Mouse (Mus musculus) CH12.LX (cell line): ENCODE data around the gene Mov10l1. TPM values are rescaled to one million over a fixed set of nuclear protein-coding genes. Genes with fewer than 3 reads are reported as not detected.

Source experiments
- DNase-seq: peaks from one replicate; pipeline ENCODE4 v3.0.0-alpha.2; 2013; ENCODE audit errors: extremely low read depth
- H3K27ac ChIP-seq: 2 replicates; pipeline ENCODE4 v1.5.1; 2012; ENCODE audit warnings: low read depth, mild to moderate bottlenecking, control low read depth, moderate library complexity; ENCODE audit not compliant: insufficient read depth
- H3K27me3 ChIP-seq: replicated peaks from 2 replicates; pipeline ENCODE3; 2012; ENCODE audit warnings: inconsistent platforms
- H3K36me3 ChIP-seq, 2 experiments: replicated peaks in 1 of 2; 2 replicates each; pipeline versions ENCODE3 to v1.6.1; 2012; ENCODE audit warnings: inconsistent platforms in 1 of 2, low read length in 1 of 2, mild to moderate bottlenecking in 1 of 2, mixed read lengths in 1 of 2, moderate library complexity in 1 of 2; ENCODE audit not compliant: control insufficient read depth in 1 of 2, insufficient read depth in 1 of 2
- H3K4me1 ChIP-seq, 2 experiments: 2 replicates each; pipeline ENCODE4 v1.6.1; 2012; ENCODE audit warnings: inconsistent platforms in 1 of 2, moderate library complexity in 1 of 2; ENCODE audit not compliant: insufficient read depth in 2 of 2, control insufficient read depth in 1 of 2
- H3K4me2 ChIP-seq: 2 replicates; pipeline ENCODE4 v1.6.1; 2012; ENCODE audit warnings: low read depth, mild to moderate bottlenecking, control low read depth; ENCODE audit not compliant: poor library complexity, insufficient read depth, severe bottlenecking
- H3K4me3 ChIP-seq, 3 experiments: fragments of 150-350 bp in 1 of 3; sonication (generic) in 1 of 3; replicated peaks in 1 of 3; 2 replicates each; pipeline versions ENCODE3 to v1.5.1; 2011 to 2012; ENCODE audit warnings: low read depth in 2 of 3, low read length in 2 of 3, mild to moderate bottlenecking in 2 of 3, moderate library complexity in 2 of 3, control low read depth in 1 of 3, improper control_type of control experiment in 1 of 3, inconsistent platforms in 1 of 3, mixed read lengths in 1 of 3; ENCODE audit not compliant: poor library complexity in 1 of 3
- H3K79me2 ChIP-seq: replicated peaks from 2 replicates; pipeline ENCODE4 v1.6.1; 2012; ENCODE audit warnings: mild to moderate bottlenecking, moderate library complexity; ENCODE audit not compliant: control insufficient read depth, poor library complexity, insufficient read depth, severe bottlenecking; ENCODE audit errors: extremely low read depth
- H3K9ac ChIP-seq: 2 replicates; pipeline ENCODE4 v1.6.1; 2012; ENCODE audit warnings: low read depth, mild to moderate bottlenecking, control low read depth, moderate library complexity; ENCODE audit not compliant: insufficient read depth
- H3K9me3 ChIP-seq: replicated peaks from 2 replicates; pipeline ENCODE3; 2012; ENCODE audit warnings: low read length, inconsistent platforms, mixed read lengths
- BHLHE40 ChIP-seq: IDR thresholded peaks from 2 replicates; pipeline ENCODE4 v1.6.1; 2011; ENCODE audit warnings: mild to moderate bottlenecking, low read depth, low read length, improper control_type of control experiment
- MAFK ChIP-seq: IDR thresholded peaks from 2 replicates; pipeline ENCODE4 v1.6.1; 2011; ENCODE audit warnings: low read length, improper control_type of control experiment; ENCODE audit not compliant: insufficient replicate concordance
- MAX ChIP-seq: IDR thresholded peaks from 2 replicates; pipeline ENCODE4 v1.6.1; 2011; ENCODE audit warnings: low read length, improper control_type of control experiment
- MEF2A ChIP-seq: IDR thresholded peaks from 2 replicates; pipeline ENCODE4 v1.6.1; 2014; ENCODE audit warnings: low read depth, mild to moderate bottlenecking, inconsistent platforms, low read length, improper control_type of control experiment, borderline replicate concordance
- MXI1 ChIP-seq: IDR thresholded peaks from 2 replicates; pipeline ENCODE4 v1.6.1; 2011; ENCODE audit warnings: mild to moderate bottlenecking, low read depth, low read length, improper control_type of control experiment
- NRF1 ChIP-seq: IDR thresholded peaks from 2 replicates; pipeline ENCODE4 v1.6.1; 2014; ENCODE audit warnings: low read depth, mild to moderate bottlenecking, inconsistent platforms, low read length, improper control_type of control experiment, moderate library complexity
- POLR2A ChIP-seq: IDR thresholded peaks from 2 replicates; pipeline ENCODE4 v1.6.1; 2011; ENCODE audit warnings: low read depth, mild to moderate bottlenecking, improper control_type of control experiment, low read length
- POLR2AphosphoS2 ChIP-seq: IDR thresholded peaks from 2 replicates; pipeline ENCODE4 v1.6.1; 2011; ENCODE audit warnings: low read depth, low read length, improper control_type of control experiment
- RAD21 ChIP-seq: IDR thresholded peaks from 2 replicates; pipeline ENCODE4 v1.6.1; 2011; ENCODE audit warnings: low read depth, mild to moderate bottlenecking, low read length, improper control_type of control experiment, moderate library complexity
- SIN3A ChIP-seq: IDR thresholded peaks from 2 replicates; pipeline ENCODE4 v1.6.1; 2012; ENCODE audit warnings: low read length, improper control_type of control experiment, inconsistent platforms
- UBTF ChIP-seq: IDR thresholded peaks from 2 replicates; pipeline ENCODE4 v1.6.1; 2012; ENCODE audit warnings: low read depth, mild to moderate bottlenecking, inconsistent platforms, low read length, improper control_type of control experiment, moderate library complexity
- ZC3H11A ChIP-seq: IDR thresholded peaks from 2 replicates; pipeline ENCODE4 v1.6.1; 2012; ENCODE audit warnings: low read depth, mild to moderate bottlenecking, inconsistent platforms, low read length, improper control_type of control experiment
- ZNF384 ChIP-seq: IDR thresholded peaks from 2 replicates; pipeline ENCODE4 v1.6.1; 2012; ENCODE audit warnings: low read depth, low read length, improper control_type of control experiment, inconsistent platforms
- dilution Hi-C: fragments of 300-500 bp; cut with MboI; formaldehyde crosslinking; loops from 2 replicates; pipeline ENCODE4 v1.14.3; 2020; ENCODE audit warnings: low sequenced_read_pairs; ENCODE audit not compliant: extremely low pct_unique_long_range_greater_than_20kb, extremely low pct_ligation_motif_present
- in situ Hi-C: fragments of 300-500 bp; cut with MboI; formaldehyde crosslinking; loops from 3 replicates; pipeline ENCODE4 v1.14.3; 2019; ENCODE audit warnings: low sequenced_read_pairs, low pct_ligation_motif_present, low pct_unique_long_range_greater_than_20kb, mixed read lengths
- polyA plus RNA-seq: library from polyadenylated mRNA; unstranded; fragments of >175 nt; gene quantifications from 2 replicates; pipeline ENCODE4 v1.2.1, GENCODE M21; 2012; ENCODE audit warnings: low read depth; ENCODE audit not compliant: insufficient read length
- total RNA-seq, 2 experiments: library from RNA; depleted of rRNA; stranded (reverse); fragments of 300-350 nt in 1 of 2; fragments of >200 nt in 1 of 2; gene quantifications; 2 replicates each; pipeline ENCODE4 v1.2.3; 2012 to 2014

The Mov10l1 gene
- total and polyA plus RNA-seq, 3 experiments, result not detected

GRCm38 (mm10) chr15:89089248-89090051 lies 106.7 kb downstream of the Mov10l1 start:
- dilution Hi-C loops, result no loop called here
- no peaks in the 10 kb centered on the region for H3K27me3 ChIP-seq
- H3K27ac ChIP-seq, result 0 out of 2 replicates have a peak overlapping the region, but pooled peaks have one; percentile 31
- peaks cover 41 to 55% of the 10 kb centered on the region in 2 experiments for H3K36me3 ChIP-seq
- peak overlapping the region; percentile 68 to 95 (median 95) for H3K4me3 ChIP-seq
- TF ChIP-seq MEF2A (0 out of 2 replicates have a peak, but pooled peaks have one; percentile 0), RAD21 (no peak), BHLHE40 (no peak), MAX (no peak), SIN3A (peak; percentile 58), UBTF (peak; percentile 82; the same call in 1 of the 2 replicates), ZNF384 (no peak), MAFK (no peak), MXI1 (peak; percentile 52), POLR2A (no peak), POLR2AphosphoS2 (no peak), ZC3H11A (no peak)
- TF ChIP-seq, all 38 proteins: peak for 4
- Histone ChIP-seq H3K9me3 (no peaks in the 10 kb centered on the region), H3K4me2 (peak overlapping the region; percentile 81), H3K4me1 (peaks cover 3 to 19% of the 10 kb centered on the region in 2 experiments; a peak in 3 of 4 replicates), H3K9ac (peak overlapping the region; percentile 82), H3K79me2 (no peaks in the 10 kb centered on the region)
- DNase-seq, result no peak
- in situ Hi-C loops, result no loop called here

GRCm38 (mm10) chr15:89090662-89091061 lies 108.0 kb downstream of the Mov10l1 start:
- in situ Hi-C loops (no loop called here), dilution Hi-C loops (no loop called here)
- TF ChIP-seq POLR2A (no peak), NRF1 (no peak)
- no peak overlapping the region for H3K4me3 ChIP-seq
- no peaks in the 10 kb centered on the region for H3K27me3 ChIP-seq
- no peak for DNase-seq
- H3K4me1 ChIP-seq, result peaks cover 3 to 19% of the 10 kb centered on the region in 2 experiments; a peak in 3 of 4 replicates
- H3K9me3 ChIP-seq, result no peaks in the 10 kb centered on the region
- H3K9ac ChIP-seq, result no peak overlapping the region
- peaks cover 41 to 55% of the 10 kb centered on the region in 2 experiments for H3K36me3 ChIP-seq
- H3K4me2 ChIP-seq, result no peak overlapping the region
- no peak overlapping the region for H3K27ac ChIP-seq
- H3K79me2 ChIP-seq, result no peaks in the 10 kb centered on the region
